Mouse (Mus musculus): ENCODE results near the gene Rnpepl1.

DNA sequence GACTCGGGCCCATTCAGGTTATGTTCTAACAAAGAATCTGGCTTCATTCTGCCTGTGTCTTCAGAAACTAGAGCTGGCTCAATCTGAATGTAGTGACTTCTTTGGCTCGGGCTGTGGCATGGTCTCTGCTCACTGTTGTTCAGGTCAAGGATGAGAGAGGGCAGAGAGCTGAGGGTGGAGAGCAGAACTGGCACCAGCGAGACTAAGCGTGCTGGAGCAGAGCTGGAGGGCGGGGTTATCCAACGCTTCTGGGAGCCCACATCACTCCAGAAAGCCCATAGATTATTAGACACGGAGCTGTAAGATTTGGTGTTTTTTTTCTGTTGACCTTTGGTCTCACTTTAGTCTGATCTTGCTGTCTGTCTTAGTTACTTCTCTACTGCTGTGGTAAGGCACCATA is 37.9 kb upstream of the Rnpepl1 start:
- TF ChIP-seq CTCF (IDR thresholded peaks at IDR 0.05; ENCODE audit: control insufficient read depth, insufficient read depth, low read length) (no peak), POLR2A (IDR thresholded peaks at IDR 0.05; ENCODE audit: borderline replicate concordance, control insufficient read depth, low read depth, low read length) (no peak)

All from bone marrow, adult 2 months (tissue).